Mouse (Mus musculus): ENCODE measurements around the gene Pth1r. TPM values are rescaled to one million over a fixed set of nuclear protein-coding genes. Genes with fewer than 3 reads are reported as not detected.

Gene Pth1r
- polyA plus RNA-seq, 1 experiment from 2014 or later: 2.5 TPM

- no peaks in the 10 kb centered on the region for H3K9me3 ChIP-seq (replicated peaks; ENCODE audit: control insufficient read depth, low read length)
- H3K27me3 ChIP-seq (ENCODE audit: control insufficient read depth, insufficient read depth, low read depth, low read length): peaks cover 63% of the 10 kb centered on the region
- peak overlapping the region; percentile 66 for H3K4me2 ChIP-seq (ENCODE audit: low read depth, low read length)
- H3K27ac ChIP-seq (ENCODE audit: low read length): no peak overlapping the region; the same call in 1 of the 2 replicates
- H3K4me1 ChIP-seq (ENCODE audit: control insufficient read depth, low read depth, low read length): no peaks in the 10 kb centered on the region; the same call in 1 of the 2 replicates
- no peaks in the 10 kb centered on the region for H3K36me3 ChIP-seq (ENCODE audit: control insufficient read depth, insufficient read depth)
- ATAC-seq (ENCODE audit: low read depth): no peak
- H3K9ac ChIP-seq (ENCODE audit: low read depth, low read length): 0 out of 2 replicates have a peak overlapping the region, but pooled peaks have one; percentile 13
- WGBS (ENCODE audit: insufficient replicate concordance): 1% methylated on average over 44 of the region's 49 CpGs
- peak overlapping the region; percentile 48 for H3K4me3 ChIP-seq (ENCODE audit: low read depth, low read length)
Measured at GRCm38 (mm10) chr9:110742951-110743455, 3.9 kb downstream of the Pth1r start.

- ATAC-seq (ENCODE audit: low read depth): peak; percentile 30
- no peak overlapping the region for H3K9ac ChIP-seq (ENCODE audit: low read depth, low read length)
- H3K4me3 ChIP-seq (ENCODE audit: low read depth, low read length): peak overlapping the region; percentile 48
- peak overlapping the region; percentile 66 for H3K4me2 ChIP-seq (ENCODE audit: low read depth, low read length)
- H3K36me3 ChIP-seq (ENCODE audit: control insufficient read depth, insufficient read depth): no peaks in the 10 kb centered on the region
- WGBS (ENCODE audit: insufficient replicate concordance): under 1% methylated on average over 60 of the region's 71 CpGs
- H3K27me3 ChIP-seq (ENCODE audit: control insufficient read depth, insufficient read depth, low read depth, low read length): peaks cover 63% of the 10 kb centered on the region
- no peak overlapping the region for H3K27ac ChIP-seq (ENCODE audit: low read length)
- H3K9me3 ChIP-seq (replicated peaks; ENCODE audit: control insufficient read depth, low read length): no peaks in the 10 kb centered on the region
- H3K4me1 ChIP-seq (ENCODE audit: control insufficient read depth, low read depth, low read length): no peaks in the 10 kb centered on the region; the same call in 1 of the 2 replicates
Measured at GRCm38 (mm10) chr9:110742295-110742950, 4.5 kb downstream of the Pth1r start.

GRCm38 (mm10) chr9:110741711-110742294 lies 5.1 kb downstream of the Pth1r start, which contains the start of gene Myl3:
Gene Myl3 (plus strand): TSS chr9:110741861.
- Histone ChIP-seq H3K9me3 (replicated peaks; ENCODE audit: control insufficient read depth, low read length) (no peaks in the 10 kb centered on the region), H3K27ac (ENCODE audit: low read length) (no peak within 1 kb of the TSS), H3K4me2 (ENCODE audit: low read depth, low read length) (peak within 1 kb of the TSS; percentile 66), H3K36me3 (ENCODE audit: control insufficient read depth, insufficient read depth) (no peaks in the 10 kb centered on the region), H3K9ac (ENCODE audit: low read depth, low read length) (no peak within 1 kb of the TSS), H3K4me3 (ENCODE audit: low read depth, low read length) (peak within 1 kb of the TSS; percentile 48), H3K4me1 (ENCODE audit: control insufficient read depth, low read depth, low read length) (no peaks in the 10 kb centered on the region; the same call in 1 of the 2 replicates), H3K27me3 (ENCODE audit: control insufficient read depth, insufficient read depth, low read depth, low read length) (peaks cover 63% of the 10 kb centered on the region)
- no peak for ATAC-seq (ENCODE audit: low read depth)
- 4% methylated on average over 17 of the region's 17 CpGs for WGBS (ENCODE audit: insufficient replicate concordance)

GRCm38 (mm10) chr9:110739961-110740360 lies 7.0 kb downstream of the Pth1r start:
- Histone ChIP-seq H3K4me3 (ENCODE audit: low read depth, low read length) (no peak overlapping the region), H3K4me1 (ENCODE audit: control insufficient read depth, low read depth, low read length) (no peaks in the 10 kb centered on the region; the same call in 1 of the 2 replicates), H3K27me3 (ENCODE audit: control insufficient read depth, insufficient read depth, low read depth, low read length) (peaks cover 55% of the 10 kb centered on the region), H3K27ac (ENCODE audit: low read length) (no peak overlapping the region), H3K4me2 (ENCODE audit: low read depth, low read length) (no peak overlapping the region), H3K9ac (ENCODE audit: low read depth, low read length) (no peak overlapping the region), H3K9me3 (replicated peaks; ENCODE audit: control insufficient read depth, low read length) (no peaks in the 10 kb centered on the region), H3K36me3 (ENCODE audit: control insufficient read depth, insufficient read depth) (no peaks in the 10 kb centered on the region)
- WGBS (ENCODE audit: insufficient replicate concordance): 56% methylated on average over 7 of the region's 7 CpGs
- ATAC-seq (ENCODE audit: low read depth): no peak

- no peaks in the 10 kb centered on the region for H3K36me3 ChIP-seq (ENCODE audit: control insufficient read depth, insufficient read depth)
- peaks cover 5% of the 10 kb centered on the region for H3K4me1 ChIP-seq (ENCODE audit: control insufficient read depth, low read depth, low read length)
- H3K9ac ChIP-seq (ENCODE audit: low read depth, low read length): no peak overlapping the region
- ATAC-seq (ENCODE audit: low read depth): no peak
- no peaks in the 10 kb centered on the region for H3K9me3 ChIP-seq (replicated peaks; ENCODE audit: control insufficient read depth, low read length)
- no peak overlapping the region for H3K4me2 ChIP-seq (ENCODE audit: low read depth, low read length)
- H3K27ac ChIP-seq (ENCODE audit: low read length): no peak overlapping the region
- no peak overlapping the region for H3K4me3 ChIP-seq (ENCODE audit: low read depth, low read length)
- WGBS (ENCODE audit: insufficient replicate concordance): 15% methylated on average over 1 of the region's 1 CpGs
- peaks cover 45% of the 10 kb centered on the region for H3K27me3 ChIP-seq (ENCODE audit: control insufficient read depth, insufficient read depth, low read depth, low read length)
Measured at GRCm38 (mm10) chr9:110738054-110738453, 8.9 kb downstream of the Pth1r start.

- no peaks in the 10 kb centered on the region for H3K9me3 ChIP-seq (replicated peaks; ENCODE audit: control insufficient read depth, low read length)
- WGBS (ENCODE audit: insufficient replicate concordance): 66% methylated on average over 9 of the region's 9 CpGs
- H3K27me3 ChIP-seq (ENCODE audit: control insufficient read depth, insufficient read depth, low read depth, low read length): peaks cover 28% of the 10 kb centered on the region
- peaks cover 12% of the 10 kb centered on the region for H3K4me1 ChIP-seq (ENCODE audit: control insufficient read depth, low read depth, low read length)
- ATAC-seq (ENCODE audit: low read depth): no peak
- H3K4me2 ChIP-seq (ENCODE audit: low read depth, low read length): no peak overlapping the region
- no peak overlapping the region for H3K27ac ChIP-seq (ENCODE audit: low read length)
- no peaks in the 10 kb centered on the region for H3K36me3 ChIP-seq (ENCODE audit: control insufficient read depth, insufficient read depth)
- no peak overlapping the region for H3K4me3 ChIP-seq (ENCODE audit: low read depth, low read length)
- no peak overlapping the region for H3K9ac ChIP-seq (ENCODE audit: low read depth, low read length)
Measured at GRCm38 (mm10) chr9:110736362-110736761, 10.6 kb downstream of the Pth1r start.

- no peaks in the 10 kb centered on the region for H3K9me3 ChIP-seq (replicated peaks; ENCODE audit: control insufficient read depth, low read length)
- H3K4me3 ChIP-seq (ENCODE audit: low read depth, low read length): no peak overlapping the region
- no peak for ATAC-seq (ENCODE audit: low read depth)
- H3K27ac ChIP-seq (ENCODE audit: low read length): no peak overlapping the region
- WGBS (ENCODE audit: insufficient replicate concordance): 45% methylated on average over 7 of the region's 7 CpGs
- no peak overlapping the region for H3K4me2 ChIP-seq (ENCODE audit: low read depth, low read length)
- peaks cover 9% of the 10 kb centered on the region; the same call in 1 of the 2 replicates for H3K27me3 ChIP-seq (ENCODE audit: control insufficient read depth, insufficient read depth, low read depth, low read length)
- H3K9ac ChIP-seq (ENCODE audit: low read depth, low read length): no peak overlapping the region
- H3K36me3 ChIP-seq (ENCODE audit: control insufficient read depth, insufficient read depth): no peaks in the 10 kb centered on the region
- H3K4me1 ChIP-seq (ENCODE audit: control insufficient read depth, low read depth, low read length): peaks cover 12% of the 10 kb centered on the region
Measured at GRCm38 (mm10) chr9:110734154-110734553, 12.8 kb downstream of the Pth1r start.

- ATAC-seq (ENCODE audit: low read depth): no peak
- 4% methylated on average over 8 of the region's 8 CpGs for WGBS (ENCODE audit: insufficient replicate concordance)
- H3K4me2 ChIP-seq (ENCODE audit: low read depth, low read length): peak overlapping the region; percentile 75
- H3K27ac ChIP-seq (ENCODE audit: low read length): peak overlapping the region; percentile 69
- H3K36me3 ChIP-seq (ENCODE audit: control insufficient read depth, insufficient read depth): no peaks in the 10 kb centered on the region
- H3K9ac ChIP-seq (ENCODE audit: low read depth, low read length): peak overlapping the region; percentile 39; the same call in 1 of the 2 replicates
- H3K4me1 ChIP-seq (ENCODE audit: control insufficient read depth, low read depth, low read length): peaks cover 12% of the 10 kb centered on the region
- peak overlapping the region; percentile 55 for H3K4me3 ChIP-seq (ENCODE audit: low read depth, low read length)
- H3K27me3 ChIP-seq (ENCODE audit: control insufficient read depth, insufficient read depth, low read depth, low read length): peaks cover 9% of the 10 kb centered on the region; the same call in 1 of the 2 replicates
- H3K9me3 ChIP-seq (replicated peaks; ENCODE audit: control insufficient read depth, low read length): no peaks in the 10 kb centered on the region
Measured at GRCm38 (mm10) chr9:110733102-110733501, 13.8 kb downstream of the Pth1r start.

- ATAC-seq (ENCODE audit: low read depth): peak; percentile 87
- Histone ChIP-seq H3K27ac (ENCODE audit: low read length) (peak overlapping the region; percentile 69), H3K4me2 (ENCODE audit: low read depth, low read length) (peak overlapping the region; percentile 75), H3K27me3 (ENCODE audit: control insufficient read depth, insufficient read depth, low read depth, low read length) (peaks cover 12% of the 10 kb centered on the region; the same call in 1 of the 2 replicates), H3K9ac (ENCODE audit: low read depth, low read length) (peak overlapping the region; percentile 39; the same call in 1 of the 2 replicates), H3K36me3 (ENCODE audit: control insufficient read depth, insufficient read depth) (no peaks in the 10 kb centered on the region), H3K9me3 (replicated peaks; ENCODE audit: control insufficient read depth, low read length) (no peaks in the 10 kb centered on the region), H3K4me1 (ENCODE audit: control insufficient read depth, low read depth, low read length) (peaks cover 12% of the 10 kb centered on the region), H3K4me3 (ENCODE audit: low read depth, low read length) (peak overlapping the region; percentile 55)
- WGBS (ENCODE audit: insufficient replicate concordance): 0% methylated on average over 26 of the region's 26 CpGs
Measured at GRCm38 (mm10) chr9:110732623-110733022, 14.3 kb downstream of the Pth1r start.

All from liver, embryonic 16.5 days (tissue).